Mouse (Mus musculus) c-Kit-positive CD71-positive TER-119-negative erythroid progenitor cells, embryonic 14.5 days (primary cell): ENCODE measurements at regions not wholly inside any gene's neighbourhood (a gene's known extent, or its start where the extent isn't known, plus 50 kb on each side); places are given as distances from the start of the nearest gene placed in this dataset.

Source experiments
- DNase-seq: peaks from one replicate; pipeline ENCODE4 v3.0.0-alpha.2; 2013; ENCODE audit warnings: low read depth

DNA sequence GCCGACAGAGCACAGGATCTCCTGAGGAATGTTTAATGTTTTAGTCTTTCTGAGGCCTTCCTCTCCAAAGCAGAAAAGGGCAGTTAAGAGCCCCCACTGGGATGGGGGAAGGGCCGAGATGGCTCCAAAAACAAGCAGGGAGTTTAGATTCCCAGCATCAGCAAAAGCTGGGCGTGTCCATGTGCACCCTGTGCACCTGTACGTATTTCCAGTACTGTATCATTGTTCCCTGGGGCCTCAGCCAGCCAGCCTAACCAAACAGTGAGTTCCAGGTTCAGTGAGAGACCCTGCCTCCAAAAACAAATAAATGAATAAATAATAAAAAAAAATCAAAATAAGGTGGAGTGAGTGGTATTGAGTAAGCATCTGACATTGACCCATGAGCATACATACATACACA, 50.8 kb upstream of the Olfm1 start:
- no peak for DNase-seq

- peak; percentile 75 for DNase-seq
These were observed 51.2 kb upstream of the Olfm1 start for GRCm38 (mm10) chr2:28141556-28141955.

DNA sequence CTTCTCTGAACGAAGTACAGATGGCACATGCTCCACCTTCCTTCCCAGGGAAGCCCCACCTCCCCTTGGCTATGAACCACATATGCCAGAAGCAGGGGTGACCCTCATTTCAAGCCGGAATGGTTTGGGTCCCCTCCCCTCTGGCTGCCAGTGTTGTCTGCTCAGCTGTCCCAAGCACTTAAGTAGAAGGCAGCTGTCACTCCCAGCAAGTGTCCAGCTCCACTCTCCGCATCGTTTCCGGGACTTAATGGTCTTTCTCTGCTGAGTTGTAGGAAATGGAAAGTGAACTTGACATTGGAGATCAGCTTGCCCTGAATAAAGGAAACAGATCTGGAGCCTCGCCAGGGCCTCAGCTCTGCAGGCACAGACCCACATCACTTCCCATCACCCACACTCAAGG, 53.9 kb upstream of the Fcnb start:
- no peak for DNase-seq

- DNase-seq, result no peak
These were observed 49.9 kb upstream of the Fcnb start for GRCm38 (mm10) chr2:28134605-28135004.
